Mouse (Mus musculus): Measurements from ENCODE around the gene Ly6g5c. TPM values are rescaled to one million over a fixed set of nuclear protein-coding genes. Genes with fewer than 3 reads are reported as not detected.

The Ly6g5c gene
- polyA plus RNA-seq, 1 experiment from 2014 or later: 1,353 TPM

Other genes starting within 250 kb of the Ly6g5c start
- gene Cfb, start 245.8 kb upstream of the Ly6g5c start, polyA plus RNA-seq (2014; fragmentation: Illumina TruSeq; extraction: RNeasy Lipid Tissue Mini Kit (QIAGEN cat#74804); ENCODE audit: low read depth, low replicate concordance): 114 TPM
- 14.4 TPM for gene Zbtb12, start 228.8 kb upstream of the Ly6g5c start, polyA plus RNA-seq (2014; fragmentation: Illumina TruSeq; extraction: RNeasy Lipid Tissue Mini Kit (QIAGEN cat#74804); ENCODE audit: low read depth, low replicate concordance)
- not detected for gene Gm20547, start 226.2 kb upstream of the Ly6g5c start, polyA plus RNA-seq (2014; fragmentation: Illumina TruSeq; extraction: RNeasy Lipid Tissue Mini Kit (QIAGEN cat#74804); ENCODE audit: low read depth, low replicate concordance)
- gene C2, start 210.0 kb upstream of the Ly6g5c start, polyA plus RNA-seq (2014; fragmentation: Illumina TruSeq; extraction: RNeasy Lipid Tissue Mini Kit (QIAGEN cat#74804); ENCODE audit: low read depth, low replicate concordance): 104 TPM
- gene Ehmt2, start 209.8 kb upstream of the Ly6g5c start, polyA plus RNA-seq (2014; fragmentation: Illumina TruSeq; extraction: RNeasy Lipid Tissue Mini Kit (QIAGEN cat#74804); ENCODE audit: low read depth, low replicate concordance): 113 TPM
- gene Slc44a4, start 193.8 kb upstream of the Ly6g5c start, polyA plus RNA-seq (2014; fragmentation: Illumina TruSeq; extraction: RNeasy Lipid Tissue Mini Kit (QIAGEN cat#74804); ENCODE audit: low read depth, low replicate concordance): 39.3 TPM
- 81.9 TPM for gene Neu1, start 177.0 kb upstream of the Ly6g5c start, polyA plus RNA-seq (2014; fragmentation: Illumina TruSeq; extraction: RNeasy Lipid Tissue Mini Kit (QIAGEN cat#74804); ENCODE audit: low read depth, low replicate concordance)
- 47.9 TPM for gene Hspa1b, start 149.0 kb upstream of the Ly6g5c start, polyA plus RNA-seq (2014; fragmentation: Illumina TruSeq; extraction: RNeasy Lipid Tissue Mini Kit (QIAGEN cat#74804); ENCODE audit: low read depth, low replicate concordance)
- gene Gm20481, start 138.4 kb upstream of the Ly6g5c start, polyA plus RNA-seq (2014; fragmentation: Illumina TruSeq; extraction: RNeasy Lipid Tissue Mini Kit (QIAGEN cat#74804); ENCODE audit: low read depth, low replicate concordance): not detected
- 24.3 TPM for gene Hspa1a, start 136.1 kb upstream of the Ly6g5c start, polyA plus RNA-seq (2014; fragmentation: Illumina TruSeq; extraction: RNeasy Lipid Tissue Mini Kit (QIAGEN cat#74804); ENCODE audit: low read depth, low replicate concordance)
- 12.0 TPM for gene Hspa1l, start 135.6 kb upstream of the Ly6g5c start, polyA plus RNA-seq (2014; fragmentation: Illumina TruSeq; extraction: RNeasy Lipid Tissue Mini Kit (QIAGEN cat#74804); ENCODE audit: low read depth, low replicate concordance)
- 23.4 TPM for gene Lsm2, start 126.4 kb upstream of the Ly6g5c start, polyA plus RNA-seq (2014; fragmentation: Illumina TruSeq; extraction: RNeasy Lipid Tissue Mini Kit (QIAGEN cat#74804); ENCODE audit: low read depth, low replicate concordance)
- 62.8 TPM for gene Vars, start 107.3 kb upstream of the Ly6g5c start, polyA plus RNA-seq (2014; fragmentation: Illumina TruSeq; extraction: RNeasy Lipid Tissue Mini Kit (QIAGEN cat#74804); ENCODE audit: low read depth, low replicate concordance)
- gene Vwa7, start 91.7 kb upstream of the Ly6g5c start, polyA plus RNA-seq (2014; fragmentation: Illumina TruSeq; extraction: RNeasy Lipid Tissue Mini Kit (QIAGEN cat#74804); ENCODE audit: low read depth, low replicate concordance): 0.96 TPM
- 2.9 TPM for gene Sapcd1, start 80.3 kb upstream of the Ly6g5c start, polyA plus RNA-seq (2014; fragmentation: Illumina TruSeq; extraction: RNeasy Lipid Tissue Mini Kit (QIAGEN cat#74804); ENCODE audit: low read depth, low replicate concordance)
- gene Msh5, start 61.5 kb upstream of the Ly6g5c start, polyA plus RNA-seq (2014; fragmentation: Illumina TruSeq; extraction: RNeasy Lipid Tissue Mini Kit (QIAGEN cat#74804); ENCODE audit: low read depth, low replicate concordance): 4.2 TPM
- 127 TPM for gene Clic1, start 58.3 kb upstream of the Ly6g5c start, polyA plus RNA-seq (2014; fragmentation: Illumina TruSeq; extraction: RNeasy Lipid Tissue Mini Kit (QIAGEN cat#74804); ENCODE audit: low read depth, low replicate concordance)
- gene Ddah2, start 49.2 kb upstream of the Ly6g5c start, polyA plus RNA-seq (2014; fragmentation: Illumina TruSeq; extraction: RNeasy Lipid Tissue Mini Kit (QIAGEN cat#74804); ENCODE audit: low read depth, low replicate concordance): 43.7 TPM
- gene Ly6g6c, start 42.9 kb upstream of the Ly6g5c start, polyA plus RNA-seq (2014; fragmentation: Illumina TruSeq; extraction: RNeasy Lipid Tissue Mini Kit (QIAGEN cat#74804); ENCODE audit: low read depth, low replicate concordance): 2.2 TPM
- gene Mpig6b, start 42.1 kb upstream of the Ly6g5c start, polyA plus RNA-seq (2014; fragmentation: Illumina TruSeq; extraction: RNeasy Lipid Tissue Mini Kit (QIAGEN cat#74804); ENCODE audit: low read depth, low replicate concordance): 2.4 TPM
- gene Ly6g6e, start 31.4 kb upstream of the Ly6g5c start, polyA plus RNA-seq (2014; fragmentation: Illumina TruSeq; extraction: RNeasy Lipid Tissue Mini Kit (QIAGEN cat#74804); ENCODE audit: low read depth, low replicate concordance): 8.2 TPM
- gene Ly6g6d, start 30.2 kb upstream of the Ly6g5c start, polyA plus RNA-seq (2014; fragmentation: Illumina TruSeq; extraction: RNeasy Lipid Tissue Mini Kit (QIAGEN cat#74804); ENCODE audit: low read depth, low replicate concordance): 14.6 TPM
- not detected for gene Ly6g6f, start 22.7 kb upstream of the Ly6g5c start, polyA plus RNA-seq (2014; fragmentation: Illumina TruSeq; extraction: RNeasy Lipid Tissue Mini Kit (QIAGEN cat#74804); ENCODE audit: low read depth, low replicate concordance)
- gene Abhd16a, start 19.0 kb upstream of the Ly6g5c start, polyA plus RNA-seq (2014; fragmentation: Illumina TruSeq; extraction: RNeasy Lipid Tissue Mini Kit (QIAGEN cat#74804); ENCODE audit: low read depth, low replicate concordance): 106 TPM
- 1,252 TPM for gene Ly6g5b, start 7.1 kb downstream of the Ly6g5c start, polyA plus RNA-seq (2014; fragmentation: Illumina TruSeq; extraction: RNeasy Lipid Tissue Mini Kit (QIAGEN cat#74804); ENCODE audit: low read depth, low replicate concordance)
- gene Gpank1, start 13.2 kb downstream of the Ly6g5c start, polyA plus RNA-seq (2014; fragmentation: Illumina TruSeq; extraction: RNeasy Lipid Tissue Mini Kit (QIAGEN cat#74804); ENCODE audit: low read depth, low replicate concordance): 14.5 TPM
- 234 TPM for gene Csnk2b, start 13.8 kb downstream of the Ly6g5c start, polyA plus RNA-seq (2014; fragmentation: Illumina TruSeq; extraction: RNeasy Lipid Tissue Mini Kit (QIAGEN cat#74804); ENCODE audit: low read depth, low replicate concordance)
- gene D17H6S53E, start 18.1 kb downstream of the Ly6g5c start, polyA plus RNA-seq (2014; fragmentation: Illumina TruSeq; extraction: RNeasy Lipid Tissue Mini Kit (QIAGEN cat#74804); ENCODE audit: low read depth, low replicate concordance): 15.2 TPM
- not detected for gene Apom, start 23.8 kb downstream of the Ly6g5c start, polyA plus RNA-seq (2014; fragmentation: Illumina TruSeq; extraction: RNeasy Lipid Tissue Mini Kit (QIAGEN cat#74804); ENCODE audit: low read depth, low replicate concordance)
- 130 TPM for gene Bag6, start 26.9 kb downstream of the Ly6g5c start, polyA plus RNA-seq (2014; fragmentation: Illumina TruSeq; extraction: RNeasy Lipid Tissue Mini Kit (QIAGEN cat#74804); ENCODE audit: low read depth, low replicate concordance)
- gene Prrc2a, start 56.6 kb downstream of the Ly6g5c start, polyA plus RNA-seq (2014; fragmentation: Illumina TruSeq; extraction: RNeasy Lipid Tissue Mini Kit (QIAGEN cat#74804); ENCODE audit: low read depth, low replicate concordance): 229 TPM
- 21.1 TPM for gene Aif1, start 67.8 kb downstream of the Ly6g5c start, polyA plus RNA-seq (2014; fragmentation: Illumina TruSeq; extraction: RNeasy Lipid Tissue Mini Kit (QIAGEN cat#74804); ENCODE audit: low read depth, low replicate concordance)
- 11.5 TPM for gene Lst1, start 80.2 kb downstream of the Ly6g5c start, polyA plus RNA-seq (2014; fragmentation: Illumina TruSeq; extraction: RNeasy Lipid Tissue Mini Kit (QIAGEN cat#74804); ENCODE audit: low read depth, low replicate concordance)
- 1.9 TPM for gene Ltb, start 86.2 kb downstream of the Ly6g5c start, polyA plus RNA-seq (2014; fragmentation: Illumina TruSeq; extraction: RNeasy Lipid Tissue Mini Kit (QIAGEN cat#74804); ENCODE audit: low read depth, low replicate concordance)
- 0.61 TPM for gene Tnf, start 93.7 kb downstream of the Ly6g5c start, polyA plus RNA-seq (2014; fragmentation: Illumina TruSeq; extraction: RNeasy Lipid Tissue Mini Kit (QIAGEN cat#74804); ENCODE audit: low read depth, low replicate concordance)
- gene Lta, start 97.1 kb downstream of the Ly6g5c start, polyA plus RNA-seq (2014; fragmentation: Illumina TruSeq; extraction: RNeasy Lipid Tissue Mini Kit (QIAGEN cat#74804); ENCODE audit: low read depth, low replicate concordance): not detected
- gene Gm16181, start 112.6 kb downstream of the Ly6g5c start, polyA plus RNA-seq (2014; fragmentation: Illumina TruSeq; extraction: RNeasy Lipid Tissue Mini Kit (QIAGEN cat#74804); ENCODE audit: low read depth, low replicate concordance): 1.2 TPM
- 22.6 TPM for gene Atp6v1g2, start 125.4 kb downstream of the Ly6g5c start, polyA plus RNA-seq (2014; fragmentation: Illumina TruSeq; extraction: RNeasy Lipid Tissue Mini Kit (QIAGEN cat#74804); ENCODE audit: low read depth, low replicate concordance)
- gene Nfkbil1, start 127.5 kb downstream of the Ly6g5c start, polyA plus RNA-seq (2014; fragmentation: Illumina TruSeq; extraction: RNeasy Lipid Tissue Mini Kit (QIAGEN cat#74804); ENCODE audit: low read depth, low replicate concordance): 16.9 TPM
- gene Ddx39b, start 133.5 kb downstream of the Ly6g5c start, polyA plus RNA-seq (2014; fragmentation: Illumina TruSeq; extraction: RNeasy Lipid Tissue Mini Kit (QIAGEN cat#74804); ENCODE audit: low read depth, low replicate concordance): 177 TPM
- 739 TPM for gene H2-D1, start 154.5 kb downstream of the Ly6g5c start, polyA plus RNA-seq (2014; fragmentation: Illumina TruSeq; extraction: RNeasy Lipid Tissue Mini Kit (QIAGEN cat#74804); ENCODE audit: low read depth, low replicate concordance)
- gene H2-Q1, start 212.1 kb downstream of the Ly6g5c start, polyA plus RNA-seq (2014; fragmentation: Illumina TruSeq; extraction: RNeasy Lipid Tissue Mini Kit (QIAGEN cat#74804); ENCODE audit: low read depth, low replicate concordance): not detected
- 3.6 TPM for gene H2-Q2, start 234.0 kb downstream of the Ly6g5c start, polyA plus RNA-seq (2014; fragmentation: Illumina TruSeq; extraction: RNeasy Lipid Tissue Mini Kit (QIAGEN cat#74804); ENCODE audit: low read depth, low replicate concordance)